Comparison of ENCODE assay signal across 8 mouse cellular contexts in the genomic region with DNA sequence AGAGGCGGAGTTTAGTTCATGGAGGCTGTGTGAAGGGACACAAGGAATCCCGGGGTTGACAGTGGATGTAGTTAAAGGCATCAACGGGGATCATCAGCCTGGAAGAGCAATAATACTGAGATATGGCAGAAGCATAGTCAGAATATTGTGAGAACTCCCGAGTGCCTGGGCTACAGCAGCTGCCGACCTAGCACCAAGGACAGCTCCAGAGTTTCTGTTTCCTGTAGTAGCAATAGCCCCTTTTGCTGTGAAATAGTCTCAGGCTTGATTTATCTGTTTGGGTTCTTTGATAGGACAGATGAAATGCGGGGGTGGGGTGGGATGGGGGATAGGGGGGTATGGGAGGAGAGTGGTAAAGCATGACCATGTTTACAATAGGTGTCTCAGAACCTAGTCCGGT.
A peak's percentile ranks its signal among the peaks of the same experiment; 100 is the strongest.
DNase-seq lines count a peak whose midpoint lies in the region; ATAC-seq and TF ChIP-seq lines count a peak whose summit lies in the region.

No protein-coding gene starts in this region.

- H3K36me3 ChIP-seq in limb, embryonic 14.5 days (ENCODE audit: control insufficient read depth, insufficient read depth, low read length), result no peaks in the 10 kb centered on the region

- no peaks in the 10 kb centered on the region for H3K9me3 ChIP-seq in limb, embryonic 14.5 days (ENCODE audit: control insufficient read depth, low read length)

- no peak overlapping the region for H3K27ac ChIP-seq in limb, embryonic 14.5 days (replicated peaks; ENCODE audit: low read depth, low read length)

- no peak overlapping the region for H3K4me3 ChIP-seq in limb, embryonic 14.5 days (replicated peaks; ENCODE audit: low read length)

- 45% methylated on average over 7 of the region's 7 CpGs for WGBS in limb, embryonic 14.5 days

- no peak overlapping the region for H3K4me2 ChIP-seq in limb, embryonic 14.5 days (replicated peaks; ENCODE audit: low read depth, low read length, severe bottlenecking)

- H3K9ac ChIP-seq in limb, embryonic 14.5 days (ENCODE audit: low read depth, low read length, severe bottlenecking), result no peak overlapping the region

- H3K27me3 ChIP-seq in limb, embryonic 14.5 days (ENCODE audit: control insufficient read depth, insufficient read depth, low read length), result no peaks in the 10 kb centered on the region

- H3K4me1 ChIP-seq in limb, embryonic 14.5 days (ENCODE audit: control insufficient read depth, insufficient read depth, low read length), result no peaks in the 10 kb centered on the region

- TF ChIP-seq POLR2A in limb, embryonic 14.5 days (IDR thresholded peaks at IDR 0.05; ENCODE audit: borderline replicate concordance, extremely low read depth, insufficient read depth, insufficient read length), result no peak

- peak; percentile 57 for DNase-seq in adrenal gland, postnatal 14 days
- no peak for DNase-seq in adrenal gland, adult 18-20 months (ENCODE audit: low spot score in 2 of 2)
- DNase-seq in lung, postnatal 10 days, result peak; percentile 32
- no peak for DNase-seq in lung, postnatal 25 days (ENCODE audit: low spot score)
- peak; percentile 56 for DNase-seq in ZHBTc4 (ENCODE audit: low read depth, low spot score)
- DNase-seq in limb, embryonic 14.5 days (ENCODE audit: low spot score), result peak; percentile 72
- no peak for DNase-seq in gastrocnemius, adult 8-10 months (ENCODE audit: low spot score in 2 of 2)
- DNase-seq in right cerebral cortex, adult 2 months (ENCODE audit: low spot score in 2 of 2), result no peak

- no peak for ATAC-seq in limb, embryonic 14.5 days (ENCODE audit: low FRiP score, low read depth)

Comparison
In these comparisons a context has a peak if more than half of its experiments do, and no peak if none do; other contexts are left out.
1. DNase-seq: peak in adrenal gland, postnatal 14 days (single experiment), lung, postnatal 10 days (single experiment), ZHBTc4 (single experiment) and limb, embryonic 14.5 days (single experiment); none in adrenal gland, adult 18-20 months (0 of 2), lung, postnatal 25 days (single experiment), gastrocnemius, adult 8-10 months (0 of 2) and right cerebral cortex, adult 2 months (0 of 2).